Mouse (Mus musculus): Measurements from ENCODE around the gene Nav2. TPM values are rescaled to one million over a fixed set of nuclear protein-coding genes. Genes with fewer than 3 reads are reported as not detected.
A peak's percentile ranks its signal among the peaks of the same experiment; 100 is the strongest.

Gene Nav2
- polyA plus RNA-seq, 1 experiment from 2014 or later: 6.0 TPM

DNA sequence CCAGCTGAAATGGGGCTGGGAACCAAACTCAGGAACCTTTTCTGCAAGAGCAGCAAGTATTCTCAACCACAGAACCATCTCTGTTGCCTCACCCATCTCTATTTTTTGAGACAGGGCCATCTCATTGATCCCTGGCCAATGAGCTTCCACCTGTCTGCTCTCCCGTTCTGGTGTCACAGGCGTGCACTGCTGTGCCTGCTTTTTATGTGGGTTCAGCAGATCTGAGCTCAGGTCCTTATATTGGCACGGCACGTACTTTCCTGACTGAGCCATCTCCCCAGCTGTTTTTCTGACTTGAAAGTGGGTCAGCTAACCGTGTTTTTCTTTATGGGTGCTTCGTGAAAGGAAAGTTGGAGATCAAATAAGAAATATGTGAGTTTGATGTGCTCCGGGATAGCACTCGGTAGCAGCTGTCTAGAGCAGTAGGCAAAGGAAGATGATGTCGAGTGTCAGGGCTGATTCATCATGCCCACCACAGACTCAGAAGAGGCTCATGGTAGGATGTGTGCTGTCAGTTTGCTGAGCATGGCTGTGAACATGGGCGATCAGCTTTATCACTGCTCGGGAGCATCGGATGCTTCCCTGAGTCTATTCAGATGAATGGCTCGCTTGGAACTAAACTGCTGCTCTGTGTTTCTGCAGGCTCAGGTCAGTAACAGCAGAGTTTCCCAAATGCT, 456.1 kb downstream of the Nav2 start:
- no peaks in the 10 kb centered on the region for H3K27me3 ChIP-seq (ENCODE audit: control insufficient read depth, insufficient read depth, low read length)
- no peak for DNase-seq (ENCODE audit: low spot score)
- no peak overlapping the region for H3K9ac ChIP-seq (ENCODE audit: low read length)
- 89% methylated on average over 13 of the region's 13 CpGs for WGBS
- no peak overlapping the region for H3K27ac ChIP-seq (replicated peaks)
- ATAC-seq (ENCODE audit: low FRiP score, low TSS enrichment): no peak
- H3K9me3 ChIP-seq (ENCODE audit: control insufficient read depth, low read length): no peaks in the 10 kb centered on the region
- no peak overlapping the region for H3K4me3 ChIP-seq (ENCODE audit: low read depth, low read length)
- H3K4me2 ChIP-seq (replicated peaks; ENCODE audit: low read depth): no peak overlapping the region
- no peaks in the 10 kb centered on the region for H3K4me1 ChIP-seq (replicated peaks; ENCODE audit: control insufficient read depth, insufficient read depth)
- TF ChIP-seq CTCF (IDR thresholded peaks at IDR 0.05; ENCODE audit: low read depth) (no peak), EP300 (optimal IDR thresholded peaks at IDR 0.05) (no peak)
- H3K36me3 ChIP-seq (ENCODE audit: control insufficient read depth, insufficient read depth, low read length): no peaks in the 10 kb centered on the region

GRCm38 (mm10) chr7:49368590-49368989, 460.1 kb downstream of the Nav2 start:
- Histone ChIP-seq H3K27ac (replicated peaks) (no peak overlapping the region), H3K27me3 (ENCODE audit: control insufficient read depth, insufficient read depth, low read length) (no peaks in the 10 kb centered on the region), H3K9ac (ENCODE audit: low read length) (no peak overlapping the region), H3K4me3 (ENCODE audit: low read depth, low read length) (no peak overlapping the region), H3K4me1 (replicated peaks; ENCODE audit: control insufficient read depth, insufficient read depth) (no peaks in the 10 kb centered on the region), H3K36me3 (ENCODE audit: control insufficient read depth, insufficient read depth, low read length) (no peaks in the 10 kb centered on the region), H3K9me3 (ENCODE audit: control insufficient read depth, low read length) (no peaks in the 10 kb centered on the region), H3K4me2 (replicated peaks; ENCODE audit: low read depth) (no peak overlapping the region)
- 0 out of 2 replicates have a peak, but pooled peaks have one; percentile 6 for ATAC-seq (ENCODE audit: low FRiP score, low TSS enrichment)
- no peak for DNase-seq (ENCODE audit: low spot score)
- 59% methylated on average over 5 of the region's 5 CpGs for WGBS
- TF ChIP-seq CTCF (IDR thresholded peaks at IDR 0.05; ENCODE audit: low read depth) (no peak), EP300 (optimal IDR thresholded peaks at IDR 0.05) (no peak)

DNA sequence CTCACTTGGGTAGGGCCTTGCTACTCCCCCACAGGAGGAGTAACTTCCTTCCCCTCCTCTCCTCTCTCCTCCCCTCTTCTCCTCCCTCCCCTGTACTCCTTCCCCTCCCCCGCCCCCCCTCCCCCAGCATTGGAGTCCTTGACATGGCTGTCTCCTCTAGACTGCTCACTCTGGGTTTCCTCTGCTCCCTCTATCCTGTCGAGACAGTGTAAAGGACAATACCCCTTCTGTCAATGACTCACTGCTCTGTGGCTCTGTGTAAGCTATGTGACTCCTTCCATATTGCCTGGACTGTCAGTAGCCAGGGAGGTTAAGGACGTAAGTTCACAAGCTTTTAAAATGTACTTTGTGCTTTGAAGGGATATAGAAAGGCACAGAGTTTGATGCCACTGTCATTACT, 460.5 kb downstream of the Nav2 start:
- Histone ChIP-seq H3K4me2 (replicated peaks; ENCODE audit: low read depth) (no peak overlapping the region), H3K27me3 (ENCODE audit: control insufficient read depth, insufficient read depth, low read length) (no peaks in the 10 kb centered on the region), H3K9me3 (ENCODE audit: control insufficient read depth, low read length) (no peaks in the 10 kb centered on the region), H3K9ac (ENCODE audit: low read length) (no peak overlapping the region), H3K4me1 (replicated peaks; ENCODE audit: control insufficient read depth, insufficient read depth) (no peaks in the 10 kb centered on the region), H3K4me3 (ENCODE audit: low read depth, low read length) (no peak overlapping the region), H3K36me3 (ENCODE audit: control insufficient read depth, insufficient read depth, low read length) (no peaks in the 10 kb centered on the region), H3K27ac (replicated peaks) (no peak overlapping the region)
- ATAC-seq (ENCODE audit: low FRiP score, low TSS enrichment) (peak; percentile 60; the same call in 1 of the 2 replicates), DNase-seq (ENCODE audit: low spot score) (no peak)
- WGBS: 70% methylated on average over 3 of the region's 3 CpGs
- TF ChIP-seq EP300 (optimal IDR thresholded peaks at IDR 0.05) (no peak), CTCF (IDR thresholded peaks at IDR 0.05; ENCODE audit: low read depth) (no peak)

DNA sequence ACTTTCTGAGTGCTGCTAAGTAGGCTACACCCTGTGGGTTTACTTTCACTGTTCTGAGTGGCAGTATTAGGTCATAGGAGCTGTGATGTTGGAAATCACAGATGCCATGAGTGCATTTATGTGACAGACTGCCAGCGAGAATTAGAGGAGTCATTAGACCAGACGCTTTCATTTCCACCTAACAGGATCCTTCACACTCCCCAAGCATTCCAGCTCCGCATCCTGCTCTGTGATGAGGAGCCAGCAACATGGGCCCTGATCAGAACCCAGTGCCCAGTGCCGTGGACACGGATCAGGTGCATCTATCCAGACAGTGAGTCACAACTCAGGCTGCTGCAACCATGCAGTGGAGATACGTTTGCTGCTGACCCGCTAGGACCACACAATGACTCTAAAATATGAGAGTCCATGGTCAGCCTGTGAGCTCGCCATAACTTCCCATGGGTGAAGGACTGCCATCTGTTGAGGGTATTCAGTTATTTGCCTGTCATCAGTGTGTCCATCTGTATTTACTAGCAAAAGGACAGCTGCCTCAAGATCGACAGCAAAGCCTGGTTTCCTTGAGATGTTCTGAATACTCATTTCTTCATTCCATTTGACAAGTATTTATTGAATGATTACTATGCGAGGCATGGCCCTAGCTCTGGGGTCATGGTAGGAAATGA, 461.4 kb downstream of the Nav2 start:
- 87% methylated on average over 10 of the region's 10 CpGs for WGBS
- Histone ChIP-seq H3K27ac (replicated peaks) (no peak overlapping the region), H3K9ac (ENCODE audit: low read length) (no peak overlapping the region), H3K4me3 (ENCODE audit: low read depth, low read length) (no peak overlapping the region), H3K27me3 (ENCODE audit: control insufficient read depth, insufficient read depth, low read length) (no peaks in the 10 kb centered on the region), H3K4me2 (replicated peaks; ENCODE audit: low read depth) (no peak overlapping the region), H3K36me3 (ENCODE audit: control insufficient read depth, insufficient read depth, low read length) (no peaks in the 10 kb centered on the region), H3K9me3 (ENCODE audit: control insufficient read depth, low read length) (no peaks in the 10 kb centered on the region), H3K4me1 (replicated peaks; ENCODE audit: control insufficient read depth, insufficient read depth) (peaks cover 2% of the 10 kb centered on the region; the same call in 1 of the 2 replicates)
- ATAC-seq (ENCODE audit: low FRiP score, low TSS enrichment): no peak
- no peak for TF ChIP-seq EP300 (optimal IDR thresholded peaks at IDR 0.05)
- TF ChIP-seq CTCF (IDR thresholded peaks at IDR 0.05; ENCODE audit: low read depth): no peak
- no peak for DNase-seq (ENCODE audit: low spot score)

DNA sequence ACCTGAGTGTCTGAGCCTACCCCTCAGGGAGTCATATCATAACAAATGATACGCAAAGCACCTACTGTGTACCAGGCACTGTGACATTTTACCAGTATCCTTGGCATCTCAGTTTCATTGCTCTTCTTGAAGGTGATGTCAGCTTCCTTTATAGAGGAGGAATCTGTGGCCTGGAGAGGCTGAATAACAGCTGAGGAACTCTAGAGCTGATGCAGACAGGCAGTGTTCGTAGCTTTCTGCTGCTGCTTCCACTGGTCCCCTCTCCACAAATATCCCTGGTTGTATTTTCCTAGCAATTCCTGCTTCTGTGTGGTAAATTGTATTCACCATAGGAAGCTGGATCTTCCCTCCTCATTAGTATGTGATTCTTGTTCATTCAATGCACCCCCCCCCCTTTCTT, 462.8 kb downstream of the Nav2 start:
- H3K27me3 ChIP-seq (ENCODE audit: control insufficient read depth, insufficient read depth, low read length): no peaks in the 10 kb centered on the region
- H3K4me1 ChIP-seq (replicated peaks; ENCODE audit: control insufficient read depth, insufficient read depth): peaks cover 2% of the 10 kb centered on the region; the same call in 1 of the 2 replicates
- no peak overlapping the region for H3K27ac ChIP-seq (replicated peaks)
- WGBS: 90% methylated on average over 2 of the region's 2 CpGs
- ATAC-seq (ENCODE audit: low FRiP score, low TSS enrichment) (no peak), DNase-seq (ENCODE audit: low spot score) (no peak)
- no peak overlapping the region for H3K9ac ChIP-seq (ENCODE audit: low read length)
- H3K4me2 ChIP-seq (replicated peaks; ENCODE audit: low read depth): no peak overlapping the region
- no peaks in the 10 kb centered on the region for H3K36me3 ChIP-seq (ENCODE audit: control insufficient read depth, insufficient read depth, low read length)
- TF ChIP-seq CTCF (IDR thresholded peaks at IDR 0.05; ENCODE audit: low read depth) (no peak), EP300 (optimal IDR thresholded peaks at IDR 0.05) (no peak)
- no peak overlapping the region for H3K4me3 ChIP-seq (ENCODE audit: low read depth, low read length)
- H3K9me3 ChIP-seq (ENCODE audit: control insufficient read depth, low read length): no peaks in the 10 kb centered on the region

DNA sequence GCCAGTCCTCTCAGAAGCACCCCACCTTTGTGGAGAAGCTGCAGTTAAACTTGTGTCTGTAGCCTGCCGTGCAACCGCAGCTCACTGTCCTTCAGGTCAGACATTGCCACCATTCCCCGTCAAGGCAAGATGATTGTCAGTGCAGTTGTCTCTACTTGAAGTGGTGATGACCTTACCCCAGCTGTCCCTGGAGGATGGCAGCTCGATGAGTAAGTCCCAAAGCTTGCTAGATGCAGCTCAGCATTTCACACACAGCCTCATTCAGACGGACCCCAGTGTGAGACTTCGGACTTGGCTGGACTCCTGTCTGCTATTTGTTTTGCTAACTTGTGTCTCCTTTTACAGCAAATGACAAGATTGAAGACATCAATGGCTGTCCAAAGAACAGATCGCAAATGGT, 463.5 kb downstream of the Nav2 start:
- H3K27ac ChIP-seq (replicated peaks): no peak overlapping the region
- TF ChIP-seq EP300 (optimal IDR thresholded peaks at IDR 0.05): no peak
- TF ChIP-seq CTCF (IDR thresholded peaks at IDR 0.05; ENCODE audit: low read depth): no peak
- ATAC-seq (ENCODE audit: low FRiP score, low TSS enrichment) (no peak), DNase-seq (ENCODE audit: low spot score) (no peak)
- 78% methylated on average over 7 of the region's 7 CpGs for WGBS
- no peaks in the 10 kb centered on the region for H3K9me3 ChIP-seq (ENCODE audit: control insufficient read depth, low read length)
- peaks cover 2% of the 10 kb centered on the region; the same call in 1 of the 2 replicates for H3K4me1 ChIP-seq (replicated peaks; ENCODE audit: control insufficient read depth, insufficient read depth)
- H3K4me2 ChIP-seq (replicated peaks; ENCODE audit: low read depth): no peak overlapping the region
- H3K4me3 ChIP-seq (ENCODE audit: low read depth, low read length): no peak overlapping the region
- H3K9ac ChIP-seq (ENCODE audit: low read length): no peak overlapping the region
- no peaks in the 10 kb centered on the region for H3K36me3 ChIP-seq (ENCODE audit: control insufficient read depth, insufficient read depth, low read length)
- H3K27me3 ChIP-seq (ENCODE audit: control insufficient read depth, insufficient read depth, low read length): no peaks in the 10 kb centered on the region
